Mouse (Mus musculus): ENCODE results near the gene Tdrd1. TPM values are rescaled to one million over a fixed set of nuclear protein-coding genes. Genes with fewer than 3 reads are reported as not detected.
A peak's percentile ranks its signal among the peaks of the same experiment; 100 is the strongest.

Tdrd1 gene
- polyA plus RNA-seq, 1 experiment from 2014 or later, result 1.1 TPM

DNA sequence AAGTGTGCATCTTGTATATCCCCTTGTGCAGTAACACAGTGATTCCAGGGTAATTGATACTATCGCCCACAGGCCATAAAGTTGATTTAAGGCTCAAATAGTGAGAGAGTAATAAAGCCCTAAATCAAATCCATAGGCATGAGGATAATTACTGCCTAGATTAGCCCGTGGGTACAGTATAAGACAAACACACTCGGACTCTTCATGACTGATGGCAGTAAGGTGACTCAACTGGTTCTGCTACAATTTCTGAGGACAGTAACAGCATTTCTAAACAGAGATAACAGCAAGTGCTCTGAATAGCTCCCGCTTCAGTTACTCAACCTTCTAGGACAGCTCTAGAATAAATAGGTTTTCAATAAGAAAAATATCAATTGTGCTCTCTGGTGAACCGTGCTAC, 18.9 kb upstream of the Tdrd1 start:
- no peak for ATAC-seq (ENCODE audit: low FRiP score)
- Histone ChIP-seq H3K27me3 (replicated peaks) (no peaks in the 10 kb centered on the region), H3K9me3 (replicated peaks) (no peaks in the 10 kb centered on the region), H3K4me2 (no peak overlapping the region), H3K9ac (replicated peaks) (no peak overlapping the region), H3K36me3 (peaks cover 44% of the 10 kb centered on the region), H3K27ac (replicated peaks) (no peak overlapping the region), H3K4me1 (peaks cover 4% of the 10 kb centered on the region; the same call in 1 of the 2 replicates), H3K4me3 (replicated peaks) (no peak overlapping the region)
- WGBS, result 41% methylated on average over 5 of the region's 5 CpGs

DNA sequence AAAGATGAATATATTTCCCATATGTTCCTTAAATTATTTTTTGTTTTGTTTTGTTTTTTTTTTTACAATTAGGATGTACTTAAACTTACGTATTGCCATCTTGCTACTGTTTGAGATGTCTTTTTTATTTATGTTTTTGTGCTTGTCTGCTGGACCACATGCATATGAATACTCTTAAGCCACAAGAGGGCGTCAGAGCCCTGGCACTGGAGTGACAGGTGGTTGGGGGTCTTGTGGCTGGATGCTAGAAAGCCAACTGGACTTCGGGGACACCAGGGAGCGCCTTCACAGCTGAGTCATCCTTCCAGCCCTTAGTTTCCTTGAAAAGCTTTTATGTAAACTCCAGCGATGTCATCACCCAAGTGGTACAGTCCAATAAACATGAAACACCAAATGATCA, 17.2 kb upstream of the Tdrd1 start:
- H3K27ac ChIP-seq (replicated peaks), result no peak overlapping the region
- peaks cover 39% of the 10 kb centered on the region for H3K36me3 ChIP-seq

DNA sequence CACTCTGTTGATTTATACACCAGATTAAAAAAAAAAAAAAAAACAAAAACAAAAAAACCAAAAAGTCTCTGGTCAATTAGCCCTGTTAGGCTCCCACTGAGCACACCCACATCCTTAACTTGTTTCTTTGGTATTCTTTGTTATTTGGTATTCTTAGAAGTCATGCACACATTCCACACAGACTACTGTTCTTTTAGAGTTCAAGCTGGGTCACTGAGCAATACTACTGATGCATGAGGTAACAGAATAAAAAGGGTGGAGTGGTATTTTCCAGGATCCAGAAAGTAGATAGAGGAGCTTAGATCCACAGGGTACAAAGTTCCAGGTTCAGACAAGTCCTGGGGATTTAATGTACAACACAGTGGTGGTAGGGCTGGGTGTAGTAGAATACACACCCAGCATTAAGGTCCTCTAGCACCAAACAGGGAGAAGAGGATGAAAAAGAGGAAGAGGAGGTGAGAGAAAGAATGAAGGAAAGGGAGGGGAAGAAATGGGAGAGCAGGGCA, 15.3 kb upstream of the Tdrd1 start:
- Histone ChIP-seq H3K27me3 (replicated peaks) (no peaks in the 10 kb centered on the region), H3K9ac (replicated peaks) (no peak overlapping the region), H3K27ac (replicated peaks) (no peak overlapping the region), H3K9me3 (replicated peaks) (no peaks in the 10 kb centered on the region), H3K4me3 (replicated peaks) (no peak overlapping the region), H3K4me2 (no peak overlapping the region), H3K4me1 (peaks cover 2% of the 10 kb centered on the region), H3K36me3 (peaks cover 29% of the 10 kb centered on the region)
- ATAC-seq (ENCODE audit: low FRiP score), result no peak

More for the DNA sequence above, 17.2 kb upstream of the Tdrd1 start:
- no peak for ATAC-seq (ENCODE audit: low FRiP score)
- Histone ChIP-seq H3K27me3 (replicated peaks) (no peaks in the 10 kb centered on the region), H3K4me1 (no peaks in the 10 kb centered on the region; the same call in 1 of the 2 replicates), H3K9ac (replicated peaks) (no peak overlapping the region), H3K9me3 (replicated peaks) (no peaks in the 10 kb centered on the region), H3K4me3 (replicated peaks) (no peak overlapping the region), H3K4me2 (no peak overlapping the region)
- 57% methylated on average over 5 of the region's 5 CpGs for WGBS

- Histone ChIP-seq H3K4me2 (no peak overlapping the region), H3K4me3 (replicated peaks) (no peak overlapping the region), H3K4me1 (peaks cover 11% of the 10 kb centered on the region), H3K27ac (replicated peaks) (no peak overlapping the region), H3K9me3 (replicated peaks) (no peaks in the 10 kb centered on the region), H3K9ac (replicated peaks) (no peak overlapping the region), H3K36me3 (peaks cover 26% of the 10 kb centered on the region), H3K27me3 (replicated peaks) (no peaks in the 10 kb centered on the region)
- WGBS, result 42% methylated on average over 9 of the region's 9 CpGs
- ATAC-seq (ENCODE audit: low FRiP score), result no peak
Observed at GRCm38 (mm10) chr19:56811590-56811989, 14.4 kb upstream of the Tdrd1 start.

DNA sequence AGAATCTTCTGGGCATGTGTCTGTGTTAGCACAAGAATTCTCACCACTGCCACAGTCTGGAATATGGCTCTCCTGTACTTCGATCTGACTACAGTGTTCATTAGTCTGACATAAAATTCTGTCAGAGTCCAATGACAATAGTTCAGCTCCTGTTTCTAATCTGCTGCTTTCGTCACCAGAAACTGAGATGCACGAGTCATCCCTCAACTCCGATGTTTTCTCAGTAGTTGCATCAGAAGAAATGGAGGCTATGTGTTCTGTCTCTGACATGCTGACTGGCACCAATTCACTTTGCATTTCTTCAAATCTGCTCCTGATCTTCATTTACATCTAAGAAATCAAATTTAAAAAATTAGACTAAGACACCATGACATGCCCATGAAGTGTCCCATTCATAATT, 12.6 kb upstream of the Tdrd1 start:
- 91% methylated on average over 4 of the region's 4 CpGs for WGBS
- Histone ChIP-seq H3K9me3 (replicated peaks) (no peaks in the 10 kb centered on the region), H3K9ac (replicated peaks) (no peak overlapping the region), H3K4me1 (peaks cover 25% of the 10 kb centered on the region), H3K27me3 (replicated peaks) (no peaks in the 10 kb centered on the region), H3K27ac (replicated peaks) (no peak overlapping the region), H3K36me3 (peaks cover 13% of the 10 kb centered on the region), H3K4me2 (no peak overlapping the region), H3K4me3 (replicated peaks) (no peak overlapping the region)
- ATAC-seq (ENCODE audit: low FRiP score), result no peak

DNA sequence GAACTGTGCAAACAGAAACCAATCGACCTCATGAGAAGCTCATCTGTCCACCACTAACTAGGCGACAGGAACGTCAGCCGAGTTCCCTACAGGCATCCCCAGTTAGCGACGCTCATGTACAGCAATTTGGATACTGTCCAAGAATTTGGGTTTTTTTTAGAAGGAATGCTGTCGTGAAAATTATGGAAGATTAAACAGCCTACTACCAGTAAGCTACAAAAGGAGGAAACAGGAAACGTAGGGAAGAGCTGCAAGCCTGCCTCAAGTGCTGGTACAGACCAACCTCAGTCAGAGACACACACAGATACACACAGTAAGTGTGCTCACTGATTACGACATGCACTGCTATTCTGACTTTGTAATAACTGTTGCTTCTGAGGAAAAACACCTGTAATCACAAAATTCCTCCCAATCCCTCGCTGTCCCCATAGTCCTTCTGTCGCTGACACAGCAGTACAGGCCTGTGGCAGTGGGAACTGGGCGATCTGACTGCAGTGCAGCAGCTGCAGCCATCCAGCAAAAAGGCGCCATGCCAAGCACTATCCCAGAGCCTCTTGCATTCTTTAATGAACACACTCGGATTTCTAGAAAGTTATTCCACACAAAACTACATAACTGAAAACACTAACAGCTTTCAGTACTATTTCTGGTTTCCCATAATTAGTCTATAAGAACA, 8.0 kb upstream of the Tdrd1 start:
- no peaks in the 10 kb centered on the region for H3K27me3 ChIP-seq (replicated peaks)
- peak overlapping the region; percentile 33; the same call in 1 of the 2 replicates for H3K27ac ChIP-seq (replicated peaks)
- no peak overlapping the region for H3K4me3 ChIP-seq (replicated peaks)
- H3K9ac ChIP-seq (replicated peaks), result no peak overlapping the region
- H3K4me2 ChIP-seq, result peak overlapping the region; percentile 19
- 38% methylated on average over 14 of the region's 14 CpGs for WGBS
- ATAC-seq (ENCODE audit: low FRiP score), result no peak
- H3K36me3 ChIP-seq, result 0 out of 2 replicates have a peak, but pooled peaks cover 2% of the 10 kb centered on the region
- peaks cover 49% of the 10 kb centered on the region for H3K4me1 ChIP-seq
- H3K9me3 ChIP-seq (replicated peaks), result no peaks in the 10 kb centered on the region

DNA sequence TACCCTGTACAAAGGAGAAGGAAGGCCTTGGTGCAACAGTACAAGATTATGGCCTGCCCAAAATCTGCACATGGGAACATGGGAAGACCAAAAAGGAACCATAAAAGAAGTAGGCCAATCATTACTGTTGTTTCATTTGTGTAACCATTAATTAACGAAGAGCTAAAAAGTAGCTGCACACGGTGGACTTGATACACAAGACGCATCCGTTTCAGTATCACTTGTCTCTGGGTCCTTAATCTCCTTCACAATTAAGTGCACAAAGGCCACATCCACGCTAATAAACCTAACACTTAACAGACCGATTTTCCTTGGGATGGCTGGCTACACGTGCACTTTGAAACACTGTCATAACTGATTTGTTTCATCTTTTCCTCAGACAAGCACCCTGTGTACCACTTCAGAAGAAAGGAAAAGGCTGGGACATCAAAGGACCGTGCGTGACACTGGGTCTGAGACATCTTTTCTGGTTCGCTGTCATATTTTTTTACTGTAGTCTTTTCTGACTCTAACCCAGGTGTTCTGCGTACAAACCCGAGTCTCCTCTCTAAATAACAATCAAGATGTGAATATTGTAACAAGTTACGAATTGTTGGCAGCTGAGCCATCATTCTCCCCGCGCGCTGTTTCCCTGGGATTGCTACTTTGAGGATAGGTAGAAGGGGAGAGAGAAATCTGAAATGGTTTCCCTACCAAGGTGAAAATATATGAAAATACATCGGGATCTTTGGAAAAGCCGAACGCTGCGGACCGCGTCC, 4.8 kb upstream of the Tdrd1 start:
- 3% methylated on average over 22 of the region's 22 CpGs for WGBS
- Histone ChIP-seq H3K9me3 (replicated peaks) (no peaks in the 10 kb centered on the region), H3K36me3 (no peaks in the 10 kb centered on the region), H3K4me3 (replicated peaks) (peak overlapping the region; percentile 98), H3K4me2 (peak overlapping the region; percentile 69), H3K9ac (replicated peaks) (peak overlapping the region; percentile 92), H3K27ac (replicated peaks) (peak overlapping the region; percentile 90), H3K4me1 (peaks cover 41% of the 10 kb centered on the region), H3K27me3 (replicated peaks) (no peaks in the 10 kb centered on the region)
- no peak for ATAC-seq (ENCODE audit: low FRiP score)

DNA sequence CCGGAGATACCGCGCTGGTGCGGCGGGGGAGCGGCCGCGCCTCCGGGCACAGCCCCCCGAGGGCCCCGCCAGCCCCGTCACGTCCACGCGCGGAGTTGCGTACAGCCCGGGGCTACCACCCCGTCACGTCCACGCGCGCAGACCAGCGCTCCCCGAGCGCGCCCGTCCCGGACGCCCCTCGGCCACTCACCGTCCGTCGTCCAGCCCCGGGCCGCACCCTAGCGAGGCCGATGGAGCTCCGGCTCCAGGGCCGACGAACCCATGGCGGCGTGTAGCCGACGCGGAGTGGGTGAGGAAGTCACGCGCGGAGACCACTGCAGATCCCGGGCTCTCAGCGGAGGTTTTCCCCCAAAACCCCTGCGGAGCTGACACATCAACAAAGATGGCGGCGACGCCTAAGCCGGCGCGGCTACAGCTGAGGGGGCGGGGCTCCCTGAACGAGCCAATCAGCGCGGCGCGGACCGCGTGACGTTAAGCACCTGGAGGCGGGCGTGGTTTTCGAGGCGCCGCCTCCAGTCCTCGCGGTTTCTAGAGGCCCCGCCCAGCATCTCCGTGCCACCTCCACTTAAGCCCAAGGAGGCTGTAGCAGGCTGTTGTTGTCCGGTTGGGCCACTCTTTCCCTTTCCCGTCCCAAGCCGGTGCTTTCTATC, 4.1 kb upstream of the Tdrd1 start, which contains the start of gene Ccdc186:
Ccdc186 (minus strand) TSS at position 393 of the 650 bp plus-strand sequence.
- Histone ChIP-seq H3K36me3 (no peaks in the 10 kb centered on the region), H3K27ac (replicated peaks) (peak within 1 kb of the TSS; percentile 90), H3K9ac (replicated peaks) (peak within 1 kb of the TSS; percentile 92), H3K4me2 (peak within 1 kb of the TSS; percentile 69), H3K4me1 (peaks cover 36% of the 10 kb centered on the region), H3K9me3 (replicated peaks) (no peaks in the 10 kb centered on the region), H3K27me3 (replicated peaks) (no peaks in the 10 kb centered on the region), H3K4me3 (replicated peaks) (peak within 1 kb of the TSS; percentile 98)
- WGBS, result under 1% methylated on average over 79 of the region's 79 CpGs
- ATAC-seq (ENCODE audit: low FRiP score), result peak; percentile 99

- H3K27ac ChIP-seq (replicated peaks), result 0 out of 2 replicates have a peak overlapping the region, but pooled peaks have one; percentile 90
Observed at GRCm38 (mm10) chr19:56822448-56822836, 3.6 kb upstream of the Tdrd1 start.

DNA sequence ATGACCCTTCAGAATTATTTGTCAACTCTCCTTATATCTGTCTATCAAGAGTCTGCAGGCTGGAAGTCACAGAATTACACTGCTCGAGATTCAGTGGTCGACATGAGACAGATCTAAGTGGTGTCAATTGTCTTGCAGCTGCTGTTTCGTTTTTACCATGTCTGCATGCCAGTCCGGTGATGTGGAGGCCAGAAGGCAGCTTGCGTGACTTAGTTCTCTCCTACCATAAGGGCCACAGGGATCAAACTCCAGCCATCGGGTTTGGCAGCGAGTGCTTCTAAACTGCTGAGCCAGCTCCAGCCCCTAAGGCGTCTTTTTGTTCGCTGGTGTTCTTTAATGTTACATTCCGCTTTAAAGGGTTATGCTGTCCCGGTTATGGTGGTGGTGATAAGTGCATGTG, 2.3 kb downstream of the Tdrd1 start:
- no peak for ATAC-seq (ENCODE audit: low FRiP score)
- Histone ChIP-seq H3K27me3 (replicated peaks) (no peaks in the 10 kb centered on the region), H3K4me2 (no peak overlapping the region), H3K9me3 (replicated peaks) (no peaks in the 10 kb centered on the region), H3K4me1 (no peaks in the 10 kb centered on the region), H3K36me3 (no peaks in the 10 kb centered on the region), H3K27ac (replicated peaks) (no peak overlapping the region), H3K4me3 (replicated peaks) (no peak overlapping the region), H3K9ac (replicated peaks) (no peak overlapping the region)
- 85% methylated on average over 11 of the region's 11 CpGs for WGBS

More at GRCm38 (mm10) chr19:56822448-56822836, 3.6 kb upstream of the Tdrd1 start:
- peak; percentile 55 for ATAC-seq (ENCODE audit: low FRiP score)
- H3K4me2 ChIP-seq, result peak overlapping the region; percentile 69
- peaks cover 33% of the 10 kb centered on the region for H3K4me1 ChIP-seq
- no peaks in the 10 kb centered on the region for H3K36me3 ChIP-seq
- H3K9ac ChIP-seq (replicated peaks), result peak overlapping the region; percentile 21; the same call in 1 of the 2 replicates
- WGBS, result 16% methylated on average over 10 of the region's 10 CpGs
- H3K27me3 ChIP-seq (replicated peaks), result no peaks in the 10 kb centered on the region
- H3K4me3 ChIP-seq (replicated peaks), result peak overlapping the region; percentile 98
- H3K9me3 ChIP-seq (replicated peaks), result no peaks in the 10 kb centered on the region

DNA sequence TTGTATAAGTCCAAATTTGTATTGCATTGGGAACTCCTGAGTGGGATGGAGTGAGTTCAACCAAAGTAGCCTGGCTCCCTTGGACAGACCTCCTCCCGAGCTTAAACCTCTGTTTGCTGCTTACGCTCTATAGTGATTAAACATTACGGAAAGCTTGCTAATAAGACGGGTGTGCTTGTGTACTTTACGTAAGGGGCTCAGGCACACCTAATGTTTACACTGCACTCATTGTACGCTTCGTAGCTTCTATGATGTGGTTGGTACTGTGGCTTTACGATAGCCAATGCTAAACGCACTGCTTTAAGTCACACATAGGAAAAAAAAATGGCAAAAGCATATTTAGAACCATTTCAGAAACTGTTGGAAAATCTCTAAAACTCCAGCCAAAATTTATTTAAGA, 3.3 kb downstream of the Tdrd1 start:
- no peak overlapping the region for H3K27ac ChIP-seq (replicated peaks)
- H3K36me3 ChIP-seq, result no peaks in the 10 kb centered on the region
- H3K27me3 ChIP-seq (replicated peaks), result no peaks in the 10 kb centered on the region
- no peak overlapping the region for H3K4me3 ChIP-seq (replicated peaks)
- H3K4me2 ChIP-seq, result no peak overlapping the region
- no peaks in the 10 kb centered on the region for H3K4me1 ChIP-seq
- no peak overlapping the region for H3K9ac ChIP-seq (replicated peaks)
- no peak for ATAC-seq (ENCODE audit: low FRiP score)
- WGBS, result 91% methylated on average over 9 of the region's 9 CpGs
- H3K9me3 ChIP-seq (replicated peaks), result no peaks in the 10 kb centered on the region
